Mouse (Mus musculus) embryonic facial prominence, embryonic 14.5 days (tissue): ENCODE results near the gene Ercc4. TPM values are rescaled to one million over a fixed set of nuclear protein-coding genes. Genes with fewer than 3 reads are reported as not detected.

Experiments
- ATAC-seq: fragments of 200-750 bp; cut with Nextera tagmentation; 2 replicates; pipeline ENCODE4 v1.8.0; 2017; ENCODE audit warnings: low read depth, moderate number of reproducible peaks, moderate TSS enrichment
- DNase-seq: peaks from one replicate; pipeline ENCODE4 v3.0.0-alpha.2; 2015; ENCODE audit warnings: low spot score
- H3K27ac ChIP-seq: fragments of 300-500 bp; sonication (generic); replicated peaks from 2 replicates; pipeline ENCODE4 v1.5.1; 2014; ENCODE audit warnings: low read depth, mild to moderate bottlenecking, low read length, moderate library complexity
- H3K27me3 ChIP-seq: fragments of 300-500 bp; sonication (generic); replicated peaks from 2 replicates; pipeline ENCODE4 v1.6.1; 2014; ENCODE audit warnings: low read length; ENCODE audit not compliant: control insufficient read depth, insufficient read depth
- H3K36me3 ChIP-seq: fragments of 300-500 bp; sonication (generic); 2 replicates; pipeline ENCODE4 v1.6.1; 2014; ENCODE audit warnings: low read length, mixed read lengths; ENCODE audit not compliant: control insufficient read depth, insufficient read depth
- H3K4me1 ChIP-seq: fragments of 300-500 bp; sonication (generic); 2 replicates; pipeline ENCODE4 v1.6.1; 2014; ENCODE audit warnings: antibody characterized with exemption, low read length; ENCODE audit not compliant: control insufficient read depth, insufficient read depth
- H3K4me2 ChIP-seq: fragments of 300-500 bp; sonication (generic); 2 replicates; pipeline ENCODE4 v1.6.1; 2014; ENCODE audit warnings: low read depth, mild to moderate bottlenecking, low read length, moderate library complexity, mixed read lengths
- H3K4me3 ChIP-seq: fragments of 300-500 bp; sonication (generic); 2 replicates; pipeline ENCODE4 v1.5.1; 2014; ENCODE audit warnings: low read depth, mild to moderate bottlenecking, low read length
- H3K9ac ChIP-seq: fragments of 300-500 bp; sonication (generic); 2 replicates; pipeline ENCODE4 v1.6.1; 2014; ENCODE audit warnings: low read depth, mild to moderate bottlenecking, low read length, moderate library complexity, mixed read lengths
- H3K9me3 ChIP-seq: fragments of 300-500 bp; sonication (generic); 2 replicates; pipeline ENCODE4 v1.6.1; 2016; ENCODE audit warnings: low read length; ENCODE audit not compliant: control insufficient read depth
- WGBS: fragments of 180-500 bp; shearing (Covaris S2); extraction: QIAGEN DNeasy Blood & Tissue Kit; methylation state at CpG from one replicate; pipeline ENCODE4 v1.1.7; 2014; 5-methylcytosine and 5-hydroxymethylcytosine counted together
- polyA plus RNA-seq: library from polyadenylated mRNA; unstranded; fragments of >200 nt; fragmentation: Nextera tagmentation; extraction: Ambion mirVana; gene quantifications from 2 replicates; pipeline ENCODE4 v1.2.1, GENCODE M21; 2014

Gene Ercc4
- polyA plus RNA-seq, 1 experiment from 2014 or later: 13.3 TPM

DNA sequence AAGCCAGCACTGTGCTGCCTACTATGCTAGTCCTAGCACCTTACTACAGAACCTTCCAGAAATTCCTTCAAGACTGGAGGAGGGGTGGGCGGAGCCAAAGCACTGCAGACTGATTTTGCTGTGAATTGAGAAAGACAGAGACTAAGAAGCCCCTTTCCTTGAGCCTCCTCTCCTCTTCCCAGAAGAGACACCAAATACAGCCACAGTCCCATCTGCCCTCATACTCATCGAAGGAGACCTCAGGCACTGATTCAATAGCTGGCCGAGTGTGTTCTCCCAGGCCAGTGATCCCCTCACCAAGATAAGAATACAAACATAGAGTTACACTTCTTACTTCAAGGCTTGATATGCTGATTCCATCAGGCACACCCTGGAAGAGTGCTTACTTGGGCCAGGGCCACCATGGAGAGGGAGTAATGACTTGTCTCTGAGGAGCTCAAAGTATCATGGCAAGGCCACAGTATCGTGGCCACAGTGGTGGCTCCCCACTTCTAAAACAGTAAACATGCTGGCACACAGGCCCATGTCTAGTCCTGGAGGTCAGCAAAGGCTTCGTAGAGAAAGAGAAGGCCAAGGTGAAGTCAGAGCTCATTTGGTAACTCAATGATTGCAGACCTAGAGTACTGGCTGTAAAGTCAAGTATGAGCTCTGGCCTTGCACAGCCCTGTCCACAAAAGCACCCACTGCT is 63.7 kb downstream of the Ercc4 start:
- Histone ChIP-seq H3K9me3 (no peaks in the 10 kb centered on the region), H3K4me1 (no peaks in the 10 kb centered on the region), H3K9ac (no peak overlapping the region), H3K27me3 (no peaks in the 10 kb centered on the region), H3K4me2 (no peak overlapping the region), H3K36me3 (no peaks in the 10 kb centered on the region), H3K27ac (no peak overlapping the region), H3K4me3 (no peak overlapping the region)
- ATAC-seq: no peak
- 93% methylated on average over 5 of the region's 5 CpGs for WGBS
- DNase-seq: no peak

DNA sequence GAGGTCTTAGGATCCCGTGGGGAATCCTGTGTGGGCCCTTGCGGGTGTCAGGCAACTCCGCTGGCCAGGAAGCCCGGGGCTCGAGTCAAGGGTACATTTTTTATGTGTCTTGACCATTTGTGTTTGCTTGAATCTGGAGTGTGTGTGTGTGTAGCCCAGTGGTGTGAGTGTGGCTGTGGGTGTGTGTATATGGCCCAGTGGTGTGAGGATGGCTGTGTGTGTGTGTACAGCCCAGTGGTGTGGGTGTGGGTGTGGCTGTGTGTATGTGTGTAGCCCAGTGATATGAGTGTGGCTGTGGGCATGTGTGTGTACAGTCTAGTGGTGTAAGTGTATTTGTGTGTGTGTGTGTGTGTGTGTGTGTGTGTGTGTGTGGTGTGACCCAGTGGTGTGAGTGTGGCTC is 73.0 kb downstream of the Ercc4 start:
- ATAC-seq (no peak), DNase-seq (no peak)
- H3K36me3 ChIP-seq: no peaks in the 10 kb centered on the region
- no peak overlapping the region for H3K4me3 ChIP-seq
- H3K9me3 ChIP-seq: no peaks in the 10 kb centered on the region
- no peak overlapping the region for H3K27ac ChIP-seq
- H3K4me1 ChIP-seq: no peaks in the 10 kb centered on the region
- H3K27me3 ChIP-seq: no peaks in the 10 kb centered on the region
- H3K9ac ChIP-seq: no peak overlapping the region
- 98% methylated on average over 4 of the region's 5 CpGs for WGBS
- H3K4me2 ChIP-seq: no peak overlapping the region

DNA sequence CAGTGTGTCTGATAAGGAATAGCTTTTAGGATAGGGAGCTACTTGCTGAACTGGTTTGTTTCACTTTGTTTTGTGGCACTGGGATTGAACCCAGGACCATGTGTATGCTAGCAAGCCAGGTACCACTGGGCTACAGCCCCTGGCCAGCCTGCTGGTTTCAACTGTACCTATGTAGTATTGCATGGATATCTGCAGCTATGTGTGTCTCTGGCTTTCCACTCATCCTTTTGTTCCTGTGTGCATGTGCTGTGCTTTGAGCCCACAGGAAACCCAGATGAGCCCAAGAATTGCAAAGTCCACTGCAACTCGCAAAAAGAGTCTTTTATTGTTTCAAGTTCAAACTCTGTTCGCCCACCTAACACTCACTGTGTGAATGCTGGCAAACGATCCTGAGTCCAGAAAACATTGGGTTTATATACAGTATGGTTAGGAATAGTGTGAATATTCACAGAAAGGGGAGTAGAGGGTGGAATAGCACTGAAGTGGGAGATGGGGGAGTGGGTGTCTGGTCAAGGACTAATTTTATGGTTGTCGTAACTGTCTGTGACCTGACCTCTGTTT is 73.8 kb downstream of the Ercc4 start:
- 87% methylated on average over 4 of the region's 4 CpGs for WGBS
- H3K9ac ChIP-seq: no peak overlapping the region
- H3K27me3 ChIP-seq: no peaks in the 10 kb centered on the region
- no peak overlapping the region for H3K27ac ChIP-seq
- DNase-seq: no peak
- no peak overlapping the region for H3K4me3 ChIP-seq
- H3K4me1 ChIP-seq: no peaks in the 10 kb centered on the region
- no peak for ATAC-seq
- no peak overlapping the region for H3K4me2 ChIP-seq
- H3K36me3 ChIP-seq: no peaks in the 10 kb centered on the region
- no peaks in the 10 kb centered on the region for H3K9me3 ChIP-seq

DNA sequence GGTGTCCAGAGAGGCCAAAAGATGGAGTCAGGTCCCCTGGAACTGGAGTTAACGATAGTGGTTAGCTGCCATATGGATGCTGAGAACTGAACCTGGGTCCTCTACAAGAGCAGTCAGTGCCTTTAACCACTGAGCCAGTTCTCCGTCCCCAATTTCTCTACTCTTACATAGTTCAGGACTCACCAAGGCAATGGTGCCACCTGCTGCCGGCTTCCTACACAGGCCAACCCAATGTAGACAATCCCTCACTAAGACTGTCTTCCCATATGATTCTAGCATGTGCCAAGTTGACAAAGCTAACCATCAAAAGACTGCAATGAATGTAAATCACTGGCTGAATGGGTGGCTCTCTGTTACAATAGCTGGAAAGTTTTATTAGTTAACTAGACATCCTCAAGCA is 74.9 kb downstream of the Ercc4 start:
- H3K27me3 ChIP-seq: no peaks in the 10 kb centered on the region
- no peak for DNase-seq
- no peak overlapping the region for H3K9ac ChIP-seq
- ATAC-seq: no peak
- H3K4me1 ChIP-seq: no peaks in the 10 kb centered on the region
- WGBS: 94% methylated on average over 3 of the region's 3 CpGs
- H3K9me3 ChIP-seq: no peaks in the 10 kb centered on the region
- H3K36me3 ChIP-seq: no peaks in the 10 kb centered on the region
- H3K4me3 ChIP-seq: no peak overlapping the region
- no peak overlapping the region for H3K27ac ChIP-seq
- H3K4me2 ChIP-seq: no peak overlapping the region

DNA sequence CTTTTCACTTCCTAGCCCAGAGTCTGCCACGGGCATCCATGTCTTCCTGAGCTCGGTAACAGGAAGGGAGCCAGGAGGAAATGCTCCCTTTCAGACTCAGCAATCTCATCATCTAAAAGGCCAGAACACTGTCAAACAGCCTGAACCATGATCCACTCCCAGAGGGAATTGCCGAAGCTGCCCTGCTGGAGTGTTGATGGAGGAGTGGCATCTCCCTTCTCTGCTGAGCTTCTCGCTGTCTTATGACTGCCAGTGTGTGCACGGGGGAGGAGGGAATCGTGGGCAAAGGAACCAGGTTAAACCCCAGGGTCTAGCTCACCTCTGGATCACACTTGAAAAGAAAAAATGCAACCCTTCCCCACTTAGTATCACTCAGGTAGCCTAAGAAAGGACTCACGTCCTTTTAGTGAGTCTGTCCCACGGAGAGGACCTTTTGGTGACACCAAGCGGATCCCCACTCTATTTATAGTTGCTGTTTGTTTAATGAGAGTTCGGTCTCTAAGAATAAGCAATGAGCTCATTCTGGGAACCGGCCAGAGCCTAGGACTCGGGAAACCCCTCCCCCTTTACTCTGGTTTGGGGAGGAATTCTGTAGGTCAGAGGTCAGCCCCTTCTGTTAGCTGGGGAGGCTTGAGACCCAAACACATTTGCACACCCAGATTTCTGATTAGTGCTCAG is 80.1 kb downstream of the Ercc4 start:
- Histone ChIP-seq H3K9me3 (no peaks in the 10 kb centered on the region), H3K27ac (no peak overlapping the region), H3K9ac (no peak overlapping the region), H3K4me3 (no peak overlapping the region), H3K36me3 (no peaks in the 10 kb centered on the region), H3K27me3 (no peaks in the 10 kb centered on the region), H3K4me2 (no peak overlapping the region), H3K4me1 (no peaks in the 10 kb centered on the region)
- no peak for ATAC-seq
- 38% methylated on average over 12 of the region's 12 CpGs for WGBS
- DNase-seq: peak; percentile 32

DNA sequence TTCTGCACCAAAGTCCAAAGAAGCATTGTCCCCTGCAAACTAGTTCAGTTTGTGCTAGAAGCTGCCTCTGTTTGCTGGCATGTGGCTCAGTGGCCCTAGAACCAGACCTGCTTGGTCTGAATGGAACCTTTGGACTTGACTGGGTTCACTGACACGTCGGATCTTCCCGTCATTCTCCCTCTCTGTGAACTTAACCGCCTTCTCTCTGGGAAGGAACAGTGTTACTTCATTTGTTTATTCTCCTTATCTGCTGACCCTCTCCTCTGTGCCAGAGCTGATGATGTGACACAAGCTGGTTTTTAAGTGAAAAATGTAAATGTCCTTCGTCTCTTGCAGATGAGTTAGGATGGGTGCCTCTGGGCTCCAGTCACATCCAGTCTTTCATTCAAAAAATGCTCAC is 81.0 kb downstream of the Ercc4 start:
- DNase-seq: no peak
- Histone ChIP-seq H3K9me3 (no peaks in the 10 kb centered on the region), H3K4me3 (no peak overlapping the region), H3K4me2 (no peak overlapping the region), H3K27me3 (no peaks in the 10 kb centered on the region), H3K27ac (no peak overlapping the region), H3K36me3 (no peaks in the 10 kb centered on the region), H3K4me1 (no peaks in the 10 kb centered on the region), H3K9ac (no peak overlapping the region)
- ATAC-seq: no peak
- WGBS: 78% methylated on average over 5 of the region's 5 CpGs

DNA sequence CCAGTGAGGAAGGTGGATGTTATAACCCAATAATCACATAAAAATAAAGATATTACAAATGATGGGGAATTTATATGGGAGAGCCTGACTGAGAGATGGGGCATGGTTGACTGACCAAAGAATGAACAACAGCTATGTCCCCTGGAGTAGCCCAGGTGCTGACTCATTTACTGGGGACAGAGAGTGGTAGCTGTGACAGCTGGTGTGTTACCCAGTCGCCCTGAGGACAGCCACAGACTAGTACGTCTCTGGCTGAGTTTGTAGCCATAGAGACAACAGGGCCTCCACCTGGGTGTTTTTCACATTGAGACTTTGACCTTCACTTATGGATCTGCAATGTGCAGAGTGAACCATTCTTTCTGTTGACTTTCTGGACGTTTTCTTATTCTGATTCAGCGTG is 81.7 kb downstream of the Ercc4 start:
- H3K4me3 ChIP-seq: no peak overlapping the region
- no peak overlapping the region for H3K4me2 ChIP-seq
- H3K27me3 ChIP-seq: no peaks in the 10 kb centered on the region
- 61% methylated on average over 4 of the region's 4 CpGs for WGBS
- no peaks in the 10 kb centered on the region for H3K4me1 ChIP-seq
- H3K9me3 ChIP-seq: no peaks in the 10 kb centered on the region
- no peak overlapping the region for H3K9ac ChIP-seq
- H3K36me3 ChIP-seq: no peaks in the 10 kb centered on the region
- H3K27ac ChIP-seq: no peak overlapping the region
- DNase-seq (no peak), ATAC-seq (no peak)

DNA sequence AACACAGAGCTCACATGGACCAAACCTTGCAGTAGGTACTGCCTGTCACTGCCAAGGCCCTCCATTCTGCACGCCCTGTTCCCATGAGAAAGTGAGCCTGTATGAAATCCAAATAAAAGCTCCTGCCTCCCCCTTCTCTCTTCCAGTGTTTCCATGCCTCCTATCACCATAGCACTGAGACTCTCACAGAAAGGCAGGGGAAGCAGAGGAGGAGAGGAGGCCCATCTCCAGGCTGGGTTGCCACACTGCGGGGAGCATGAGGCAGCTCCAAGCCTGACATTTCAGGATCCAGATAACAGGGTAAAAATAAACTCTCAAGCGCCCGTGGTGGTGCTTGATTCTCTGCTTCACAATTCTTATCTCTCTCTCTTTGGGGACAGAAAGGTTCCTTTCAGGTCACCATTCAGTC is 84.2 kb downstream of the Ercc4 start:
- Histone ChIP-seq H3K9me3 (no peaks in the 10 kb centered on the region), H3K9ac (no peak overlapping the region), H3K36me3 (no peaks in the 10 kb centered on the region), H3K4me2 (no peak overlapping the region), H3K4me1 (peaks cover 5% of the 10 kb centered on the region; the same call in 1 of the 2 replicates), H3K4me3 (no peak overlapping the region), H3K27ac (no peak overlapping the region), H3K27me3 (no peaks in the 10 kb centered on the region)
- ATAC-seq (no peak), DNase-seq (no peak)
- 77% methylated on average over 4 of the region's 4 CpGs for WGBS

DNA sequence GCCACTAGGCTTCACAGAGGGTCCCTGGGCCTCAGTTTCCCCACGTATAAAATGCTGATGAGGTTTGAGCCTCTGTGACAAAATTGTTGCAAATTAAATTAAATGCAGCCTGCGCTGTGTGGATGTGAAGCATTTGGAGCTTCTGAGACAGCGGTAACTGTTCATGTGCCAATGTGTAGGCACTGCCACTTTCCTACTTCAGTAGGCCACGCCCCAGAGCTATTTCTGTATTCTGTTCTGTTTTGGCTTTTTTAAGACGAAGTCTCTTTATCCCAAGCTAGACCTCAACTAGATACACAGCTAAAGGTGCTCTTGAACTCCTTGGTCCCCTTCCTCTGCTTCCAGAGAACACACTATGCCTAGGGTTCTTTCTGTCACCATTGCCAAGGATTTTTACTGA is 85.4 kb downstream of the Ercc4 start:
- no peaks in the 10 kb centered on the region for H3K36me3 ChIP-seq
- DNase-seq (no peak), ATAC-seq (no peak)
- no peaks in the 10 kb centered on the region for H3K9me3 ChIP-seq
- H3K4me2 ChIP-seq: no peak overlapping the region
- no peak overlapping the region for H3K9ac ChIP-seq
- peaks cover 5% of the 10 kb centered on the region; the same call in 1 of the 2 replicates for H3K4me1 ChIP-seq
- no peaks in the 10 kb centered on the region for H3K27me3 ChIP-seq
- no peak overlapping the region for H3K27ac ChIP-seq
- no peak overlapping the region for H3K4me3 ChIP-seq
- 73% methylated on average over 5 of the region's 5 CpGs for WGBS
